Mouse (Mus musculus) left cerebral cortex, adult 18-20 months (tissue): ENCODE measurements around the gene Snd1. TPM values are rescaled to one million over a fixed set of nuclear protein-coding genes. Genes with fewer than 3 reads are reported as not detected.

ENCODE experiments used
- DNase-seq, 2 experiments: peaks; one replicate each; pipeline ENCODE4 v3.0.0; 2021 to 2022; ENCODE audit warnings: low spot score in 2 of 2, mixed read lengths in 1 of 2
- total RNA-seq, 2 experiments: library from RNA; stranded (reverse); gene quantifications; 2 replicates each; pipeline ENCODE4 v1.2.3; 2021

The Snd1 gene
- total RNA-seq, 2 experiments from 2014 or later = 80.5 to 83.0 TPM

GRCm38 (mm10) chr6:28629866-28630265 is 154.9 kb downstream of the Snd1 start:
- DNase-seq = no peak

DNA sequence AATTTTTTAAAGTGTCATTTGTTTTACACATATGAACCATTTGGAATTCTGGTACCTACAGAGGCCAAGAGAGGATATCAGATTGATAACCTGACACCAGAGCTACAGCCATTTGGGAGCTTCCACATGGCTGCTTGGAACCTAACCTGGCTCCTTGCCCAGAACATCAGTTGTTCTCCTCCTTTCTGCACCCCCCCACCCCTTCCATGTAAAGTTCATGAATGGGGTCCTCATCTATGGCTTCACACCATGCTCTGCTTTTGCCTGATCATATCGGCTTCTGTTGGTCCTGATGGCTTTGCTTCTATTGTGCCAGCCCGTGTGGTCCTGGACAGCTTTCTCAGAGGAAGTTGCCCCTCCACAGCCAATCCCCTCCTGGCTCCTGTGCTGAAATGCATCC is 156.0 kb downstream of the Snd1 start:
- no peak for DNase-seq

- no peak for DNase-seq
Observed at GRCm38 (mm10) chr6:28633120-28633519, 158.2 kb downstream of the Snd1 start.

- DNase-seq = no peak
Observed at GRCm38 (mm10) chr6:28633656-28634055, 158.7 kb downstream of the Snd1 start.

- DNase-seq = no peak
Observed at GRCm38 (mm10) chr6:28635092-28635491, 160.2 kb downstream of the Snd1 start.

- DNase-seq = no peak
Observed at GRCm38 (mm10) chr6:28635531-28636348, 160.8 kb downstream of the Snd1 start.

DNA sequence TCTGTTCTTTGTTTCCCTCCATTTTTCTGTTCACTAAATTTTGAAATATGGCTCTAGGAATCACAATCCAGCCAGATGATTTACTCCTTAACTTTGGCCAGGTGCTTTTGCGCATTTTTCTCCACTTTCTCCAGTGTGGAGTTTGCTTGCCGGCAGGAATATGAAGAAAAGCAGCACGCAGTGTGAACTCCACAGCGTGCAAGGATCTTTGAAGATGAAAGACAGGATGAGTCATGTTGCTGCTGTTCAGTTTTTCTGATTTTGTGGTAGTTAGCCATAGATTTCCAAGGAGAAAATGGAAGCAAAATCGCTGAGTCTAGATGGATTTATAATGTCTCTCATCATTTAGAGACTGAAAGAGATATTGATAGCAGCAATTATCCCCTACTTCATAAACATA is 165.1 kb downstream of the Snd1 start:
- no peak for DNase-seq

DNA sequence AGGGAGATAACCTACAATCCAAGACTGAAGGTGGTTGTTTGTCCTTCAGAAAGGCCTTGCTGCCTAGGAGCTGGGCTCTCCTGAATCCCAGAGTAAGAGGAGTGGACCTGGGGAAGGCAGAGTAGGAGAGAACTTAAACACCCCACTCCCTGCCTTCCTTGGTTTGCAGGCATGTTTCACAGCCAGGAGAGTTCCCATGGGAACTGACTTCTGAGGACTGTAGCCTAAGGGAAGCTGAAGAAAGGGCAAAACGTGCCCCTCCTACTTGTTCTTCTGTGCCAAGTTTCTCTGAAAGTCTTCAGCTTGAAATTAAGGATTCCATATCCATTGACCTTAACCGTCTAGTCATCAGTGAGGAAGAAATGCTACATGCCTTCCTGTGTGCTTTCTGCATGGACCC is 168.0 kb downstream of the Snd1 start:
- no peak for DNase-seq

DNA sequence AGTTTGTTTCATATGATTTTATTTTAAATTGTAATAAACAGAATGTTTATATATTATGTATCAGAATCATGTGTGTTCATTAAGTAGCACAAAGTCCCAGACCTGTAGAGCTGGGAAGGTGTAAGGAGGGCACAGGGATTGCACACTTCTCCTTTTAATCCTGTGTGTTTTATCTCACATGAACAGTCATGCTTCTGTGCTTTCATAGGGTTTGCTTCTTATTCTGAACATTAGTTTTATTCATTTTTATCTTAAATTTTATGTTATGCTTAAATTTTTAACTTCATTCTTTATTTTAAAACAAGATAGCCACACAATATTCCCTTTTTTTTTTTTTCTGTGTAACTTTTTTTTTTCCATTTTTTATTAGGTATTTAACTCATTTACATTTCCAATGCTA is 170.3 kb downstream of the Snd1 start:
- DNase-seq = no peak

DNA sequence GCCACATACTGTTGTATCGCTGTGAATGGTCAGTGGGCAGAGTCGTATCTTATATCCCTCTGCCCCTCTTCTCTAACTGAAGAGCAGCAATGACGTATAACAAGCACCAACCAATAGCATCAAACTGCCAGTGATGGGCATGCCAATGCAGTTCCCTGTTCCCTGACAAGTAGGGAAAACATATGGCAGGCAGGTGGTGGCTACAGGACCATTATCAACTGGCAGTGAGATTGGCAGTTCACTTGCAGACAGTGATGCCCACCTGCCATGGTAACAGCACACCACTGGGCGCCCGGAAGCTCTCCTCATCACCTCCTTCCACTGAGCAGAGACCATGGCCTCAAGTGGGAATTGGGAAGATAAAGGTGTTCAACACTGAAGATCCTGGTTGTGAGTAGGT is 181.6 kb downstream of the Snd1 start:
- DNase-seq = no peak

DNA sequence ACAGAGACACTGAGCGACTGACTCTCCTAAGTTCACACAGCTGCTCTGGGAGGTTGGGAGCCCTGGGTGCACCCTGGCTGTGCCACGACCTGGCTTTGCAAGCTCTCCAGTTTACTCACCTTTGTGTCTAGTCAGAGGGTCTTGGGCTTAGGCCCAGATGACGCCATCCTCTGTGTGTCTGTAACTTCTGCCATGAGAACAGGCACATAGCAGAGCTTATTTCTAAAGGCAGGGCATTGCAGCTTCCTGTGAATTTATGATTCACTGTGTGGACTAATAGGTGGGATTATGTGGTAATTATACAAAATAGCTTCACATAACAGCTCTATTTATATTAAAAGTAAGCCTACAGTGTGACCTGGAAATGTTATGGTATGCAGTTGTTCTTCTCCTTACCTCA is 188.1 kb downstream of the Snd1 start:
- no peak for DNase-seq

- DNase-seq = no peak
Observed at GRCm38 (mm10) chr6:28663670-28664069, 188.7 kb downstream of the Snd1 start.

DNA sequence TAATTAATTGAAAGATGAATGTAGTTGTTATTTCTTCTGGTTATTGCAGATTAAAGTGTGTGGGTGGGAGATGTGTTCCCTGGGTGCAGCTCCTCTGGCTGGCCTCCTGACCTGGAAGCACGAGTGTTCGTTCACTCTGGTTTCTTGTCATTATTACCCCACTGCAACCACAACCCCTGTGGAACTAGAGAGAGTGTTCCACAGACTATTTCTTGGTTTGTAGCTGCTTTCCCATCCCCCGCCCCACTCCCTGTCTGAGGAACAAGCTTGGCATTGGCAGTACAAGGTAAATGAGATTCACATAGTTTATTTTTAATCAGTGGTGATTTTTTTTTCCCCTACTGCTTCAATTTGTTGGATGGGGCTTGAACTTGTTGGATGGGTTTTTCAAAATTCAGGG is 189.8 kb downstream of the Snd1 start:
- DNase-seq = no peak

GRCm38 (mm10) chr6:28667586-28667985 is 192.6 kb downstream of the Snd1 start:
- no peak for DNase-seq

- DNase-seq = no peak
Observed at GRCm38 (mm10) chr6:28669251-28669650, 194.3 kb downstream of the Snd1 start.

DNA sequence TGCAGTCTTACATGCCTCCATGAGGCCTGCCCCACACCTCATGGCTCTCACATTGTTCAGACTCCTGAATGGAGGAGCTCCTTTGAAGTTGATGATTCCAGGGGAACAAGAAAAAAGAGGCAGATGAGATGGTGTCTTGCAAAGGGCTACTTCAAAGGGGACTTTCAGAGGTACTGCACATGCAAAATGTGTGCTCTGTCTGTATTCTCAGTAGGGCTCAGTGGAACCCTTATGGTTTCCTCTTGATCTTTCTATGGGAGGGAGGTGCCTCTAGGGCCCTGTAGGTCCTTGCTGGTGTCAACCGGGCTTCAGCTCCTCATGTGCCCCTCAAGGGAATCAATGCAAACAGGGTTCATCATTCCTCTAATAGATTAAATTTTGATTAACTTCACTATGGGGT is 197.4 kb downstream of the Snd1 start:
- no peak for DNase-seq

- DNase-seq = no peak
Observed at GRCm38 (mm10) chr6:28674686-28675085, 199.7 kb downstream of the Snd1 start.

DNA sequence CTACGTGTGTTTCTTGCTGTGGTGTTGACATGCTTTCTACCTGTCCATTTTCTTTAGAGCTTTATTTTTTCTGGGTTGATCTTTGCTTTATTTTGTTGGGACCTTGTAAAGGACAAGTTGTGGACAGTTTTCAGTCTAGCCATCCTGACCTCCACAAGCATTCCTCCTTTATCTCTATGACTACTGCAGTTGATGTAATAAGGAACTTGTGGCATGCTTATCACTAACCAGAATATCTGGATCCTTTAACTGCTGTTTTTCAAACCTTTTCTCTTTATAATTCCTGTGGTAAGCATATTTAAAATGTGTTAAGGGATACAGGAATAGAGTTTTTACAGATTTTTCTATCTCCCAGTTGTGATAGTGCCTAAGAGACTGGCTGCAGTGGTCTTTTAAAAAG is 204.0 kb downstream of the Snd1 start:
- DNase-seq = no peak

GRCm38 (mm10) chr6:28680537-28680936 is 205.6 kb downstream of the Snd1 start:
- no peak for DNase-seq

- no peak for DNase-seq
Observed at GRCm38 (mm10) chr6:28681521-28682457, 206.8 kb downstream of the Snd1 start.

GRCm38 (mm10) chr6:28685052-28685451 is 210.1 kb downstream of the Snd1 start:
- DNase-seq = no peak

- DNase-seq = no peak
Observed at GRCm38 (mm10) chr6:28685745-28686144, 210.8 kb downstream of the Snd1 start.
